Mouse (Mus musculus) heart, postnatal 0 days (tissue): ENCODE measurements around the gene Mtch2. TPM values are rescaled to one million over a fixed set of nuclear protein-coding genes. Genes with fewer than 3 reads are reported as not detected.

Experiments used
- ATAC-seq: fragments of 200-750 bp; cut with Nextera tagmentation; 2 replicates; pipeline ENCODE4 v1.8.0; 2017; ENCODE audit warnings: low read depth, moderate number of reproducible peaks, moderate library complexity; ENCODE audit not compliant: insufficient read depth
- DNase-seq: peaks from one replicate; pipeline ENCODE4 v3.0.0-alpha.2; 2016; ENCODE audit warnings: low spot score
- H3K27ac ChIP-seq: fragments of 300-500 bp; sonication (generic); 2 replicates; pipeline ENCODE4 v1.5.1; 2014; ENCODE audit warnings: low read depth, mild to moderate bottlenecking
- H3K27me3 ChIP-seq: fragments of 300-500 bp; sonication (generic); 2 replicates; pipeline ENCODE4 v1.6.1; 2014; ENCODE audit warnings: low read length, mixed read lengths; ENCODE audit not compliant: control insufficient read depth, insufficient read depth
- H3K36me3 ChIP-seq: fragments of 300-500 bp; sonication (generic); replicated peaks from 2 replicates; pipeline ENCODE4 v1.6.1; 2014; ENCODE audit warnings: low read length, mixed read lengths; ENCODE audit not compliant: control insufficient read depth, insufficient read depth
- H3K4me1 ChIP-seq: fragments of 300-500 bp; sonication (generic); 2 replicates; pipeline ENCODE4 v1.6.1; 2014; ENCODE audit warnings: antibody characterized with exemption; ENCODE audit not compliant: control insufficient read depth, insufficient read depth
- H3K4me2 ChIP-seq: fragments of 300-500 bp; sonication (generic); 2 replicates; pipeline ENCODE4 v1.6.1; 2014; ENCODE audit warnings: low read depth, mild to moderate bottlenecking, low read length, moderate library complexity
- H3K4me3 ChIP-seq: fragments of 300-500 bp; sonication (generic); 2 replicates; pipeline ENCODE4 v1.5.1; 2014; ENCODE audit warnings: low read depth, low read length
- H3K9ac ChIP-seq: fragments of 300-500 bp; sonication (generic); replicated peaks from 2 replicates; pipeline ENCODE4 v1.6.1; 2014; ENCODE audit warnings: low read depth, low read length, mixed read lengths
- H3K9me3 ChIP-seq: fragments of 300-500 bp; sonication (generic); replicated peaks from 2 replicates; pipeline ENCODE4 v1.6.1; 2016; ENCODE audit warnings: low read length; ENCODE audit not compliant: control insufficient read depth
- CTCF ChIP-seq: IDR thresholded peaks from 2 replicates; pipeline ENCODE4 v1.5.1; 2016; ENCODE audit warnings: antibody characterized with exemption, control low read depth, low read depth
- EP300 ChIP-seq: IDR thresholded peaks from 2 replicates; pipeline ENCODE4 v1.6.1; 2016; ENCODE audit warnings: antibody characterized with exemption, low read depth
- WGBS: fragments of 180-500 bp; shearing (Covaris S2); extraction: QIAGEN DNeasy Blood & Tissue Kit; methylation state at CpG from one replicate; pipeline ENCODE4 v1.1.7; 2014; 5-methylcytosine and 5-hydroxymethylcytosine counted together
- polyA plus RNA-seq: library from polyadenylated mRNA; unstranded; fragments of >200 nt; fragmentation: Nextera tagmentation; extraction: Ambion mirVana; gene quantifications from 2 replicates; pipeline ENCODE4 v1.2.1, GENCODE M21; 2015
- total RNA-seq: library from RNA; depleted of rRNA; stranded (reverse); fragments of >200 nt; gene quantifications from 2 replicates; pipeline ENCODE4 v1.2.3, GENCODE M21; 2014; ENCODE audit warnings: low replicate concordance

Gene Mtch2
- total and polyA plus RNA-seq, 2 experiments from 2014 or later, result 181 to 246 TPM

- H3K4me1 ChIP-seq, result peaks cover 14% of the 10 kb centered on the region
- ATAC-seq (no peak), DNase-seq (no peak)
- peak overlapping the region; percentile 93 for H3K4me3 ChIP-seq
- peak overlapping the region; percentile 91; the same call in 1 of the 2 replicates for H3K9ac ChIP-seq
- peaks cover 19% of the 10 kb centered on the region for H3K36me3 ChIP-seq
- H3K9me3 ChIP-seq, result no peaks in the 10 kb centered on the region
- 47% methylated on average over 6 of the region's 6 CpGs for WGBS
- H3K27me3 ChIP-seq, result no peaks in the 10 kb centered on the region
- H3K27ac ChIP-seq, result peak overlapping the region; percentile 92
- H3K4me2 ChIP-seq, result peak overlapping the region; percentile 65
- TF ChIP-seq CTCF, result no peak
- no peak for TF ChIP-seq EP300
Measured at GRCm38 (mm10) chr2:90846171-90846570, 784 bp upstream of the Mtch2 start.

GRCm38 (mm10) chr2:90846597-90846954 lies 379 bp upstream of the Mtch2 start:
- H3K27ac ChIP-seq, result peak overlapping the region; percentile 92
- peak; percentile 15 for ATAC-seq
- no peak for TF ChIP-seq EP300
- 0 out of 2 replicates have a peak, but pooled peaks have one; percentile 6 for TF ChIP-seq CTCF
- 2% methylated on average over 8 of the region's 8 CpGs for WGBS
- peaks cover 14% of the 10 kb centered on the region for H3K4me1 ChIP-seq
- peak overlapping the region; percentile 91; the same call in 1 of the 2 replicates for H3K9ac ChIP-seq
- H3K36me3 ChIP-seq, result peaks cover 23% of the 10 kb centered on the region
- peak overlapping the region; percentile 93 for H3K4me3 ChIP-seq
- no peak for DNase-seq
- no peaks in the 10 kb centered on the region for H3K9me3 ChIP-seq
- no peaks in the 10 kb centered on the region for H3K27me3 ChIP-seq
- H3K4me2 ChIP-seq, result peak overlapping the region; percentile 65

- no peak for TF ChIP-seq CTCF
- TF ChIP-seq EP300, result no peak
- Histone ChIP-seq H3K9me3 (no peaks in the 10 kb centered on the region), H3K27ac (peak overlapping the region; percentile 89), H3K4me3 (peak overlapping the region; percentile 93), H3K4me1 (peaks cover 14% of the 10 kb centered on the region), H3K4me2 (peak overlapping the region; percentile 79), H3K27me3 (no peaks in the 10 kb centered on the region), H3K9ac (peak overlapping the region; percentile 91), H3K36me3 (peaks cover 32% of the 10 kb centered on the region)
- no peak for ATAC-seq
- 0% methylated on average over 13 of the region's 13 CpGs for WGBS
- no peak for DNase-seq
Measured at GRCm38 (mm10) chr2:90847681-90848050, 711 bp downstream of the Mtch2 start.

- DNase-seq, result no peak
- 93% methylated on average over 5 of the region's 5 CpGs for WGBS
- peaks cover 14% of the 10 kb centered on the region for H3K4me1 ChIP-seq
- peak overlapping the region; percentile 91; the same call in 1 of the 2 replicates for H3K9ac ChIP-seq
- no peaks in the 10 kb centered on the region for H3K9me3 ChIP-seq
- H3K27me3 ChIP-seq, result no peaks in the 10 kb centered on the region
- peak overlapping the region; percentile 79 for H3K4me2 ChIP-seq
- ATAC-seq, result no peak
- peak overlapping the region; percentile 93 for H3K4me3 ChIP-seq
- peaks cover 39% of the 10 kb centered on the region for H3K36me3 ChIP-seq
- TF ChIP-seq EP300 (no peak), CTCF (no peak)
- H3K27ac ChIP-seq, result no peak overlapping the region
Measured at GRCm38 (mm10) chr2:90848331-90848730, 1.4 kb downstream of the Mtch2 start.

- no peak overlapping the region for H3K4me3 ChIP-seq
- ATAC-seq, result no peak
Measured at GRCm38 (mm10) chr2:90850401-90850800, 3.4 kb downstream of the Mtch2 start.

GRCm38 (mm10) chr2:90861486-90861885 lies 14.5 kb downstream of the Mtch2 start:
- 100% methylated on average over 2 of the region's 2 CpGs for WGBS
- H3K4me1 ChIP-seq, result no peaks in the 10 kb centered on the region
- H3K36me3 ChIP-seq, result peaks cover 84% of the 10 kb centered on the region
- no peak for DNase-seq
- no peak overlapping the region for H3K9ac ChIP-seq
- H3K27me3 ChIP-seq, result no peaks in the 10 kb centered on the region
- no peaks in the 10 kb centered on the region for H3K9me3 ChIP-seq
- H3K27ac ChIP-seq, result no peak overlapping the region
- ATAC-seq, result no peak
- no peak overlapping the region for H3K4me3 ChIP-seq
- H3K4me2 ChIP-seq, result no peak overlapping the region
- TF ChIP-seq CTCF, result no peak
- TF ChIP-seq EP300, result no peak

More at GRCm38 (mm10) chr2:90850401-90850800, 3.4 kb downstream of the Mtch2 start:
- no peak for DNase-seq
- no peak overlapping the region for H3K27ac ChIP-seq
- H3K4me2 ChIP-seq, result no peak overlapping the region
- peaks cover 58% of the 10 kb centered on the region for H3K36me3 ChIP-seq
- no peak for TF ChIP-seq EP300
- no peak for TF ChIP-seq CTCF
- 88% methylated on average over 1 of the region's 1 CpGs for WGBS
- peaks cover 14% of the 10 kb centered on the region for H3K4me1 ChIP-seq
- no peaks in the 10 kb centered on the region for H3K9me3 ChIP-seq
- no peaks in the 10 kb centered on the region for H3K27me3 ChIP-seq
- no peak overlapping the region for H3K9ac ChIP-seq
